In genomic region chr10:24164137-24164908, GRCm38 (mm10) we compare ENCODE assay signal across 9 mouse cellular contexts. TPM values are rescaled to one million over a fixed set of nuclear protein-coding genes. Genes with fewer than 3 reads are reported as not detected.
DNase-seq lines count a peak whose midpoint lies in the region; ATAC-seq and TF ChIP-seq lines count a peak whose summit lies in the region.
"Had no signal": no experiment of that assay in that cellular context is flagged by ENCODE, and none has a peak within 500 bp of the region (broad histone marks: within the 10 kb centered on the region; RNA-seq: fewer than 3 reads in every experiment).

No protein-coding gene starts in this region.

- H3K9ac ChIP-seq in forebrain, embryonic 15.5 days (replicated peaks), result no peak overlapping the region
- no peak overlapping the region for H3K9ac ChIP-seq in forebrain, embryonic 14.5 days (ENCODE audit: low read length)
- no peak overlapping the region for H3K9ac ChIP-seq in heart, postnatal 0 days (replicated peaks; ENCODE audit: low read depth, low read length)
- H3K9ac ChIP-seq in midbrain, embryonic 16.5 days (ENCODE audit: low read depth, low read length), result no peak overlapping the region
- H3K9ac ChIP-seq: lung, embryonic 15.5 days had no signal

- no peak for DNase-seq in forebrain, embryonic 14.5 days (ENCODE audit: low spot score)
- peak; percentile 36 for DNase-seq in ZHBTc4 (ENCODE audit: low read depth, low spot score)
- DNase-seq in heart, postnatal 0 days (ENCODE audit: low spot score), result peak; percentile 53
- peak; percentile 47 to 73 for DNase-seq in kidney, postnatal 25 days
- DNase-seq in testis, postnatal 10 days (ENCODE audit: low spot score), result no peak
- no peak for DNase-seq in cerebellum, postnatal 14 days

- H3K9me3 ChIP-seq in forebrain, embryonic 15.5 days, result no peaks in the 10 kb centered on the region
- no peaks in the 10 kb centered on the region for H3K9me3 ChIP-seq in forebrain, embryonic 14.5 days (replicated peaks; ENCODE audit: control insufficient read depth, low read length)
- no peaks in the 10 kb centered on the region for H3K9me3 ChIP-seq in heart, postnatal 0 days (replicated peaks; ENCODE audit: control insufficient read depth, low read length)
- H3K9me3 ChIP-seq in midbrain, embryonic 16.5 days (replicated peaks; ENCODE audit: control insufficient read depth, low read length, poor library complexity, severe bottlenecking), result no peaks in the 10 kb centered on the region
- H3K9me3 ChIP-seq: lung, embryonic 15.5 days had no signal

- no peak overlapping the region for H3K4me2 ChIP-seq in forebrain, embryonic 15.5 days (replicated peaks)
- no peak overlapping the region for H3K4me2 ChIP-seq in forebrain, embryonic 14.5 days (ENCODE audit: low read length)
- H3K4me2 ChIP-seq in heart, postnatal 0 days (ENCODE audit: low read depth, low read length), result no peak overlapping the region
- H3K4me2 ChIP-seq in midbrain, embryonic 16.5 days (ENCODE audit: low read length), result no peak overlapping the region
- H3K4me2 ChIP-seq: lung, embryonic 15.5 days had no signal

- no peaks in the 10 kb centered on the region for H3K36me3 ChIP-seq in forebrain, embryonic 15.5 days
- H3K36me3 ChIP-seq in forebrain, embryonic 14.5 days (ENCODE audit: control insufficient read depth, insufficient read depth, low read length), result peaks cover 8% of the 10 kb centered on the region; the same call in 1 of the 2 replicates
- no peaks in the 10 kb centered on the region; the same call in 1 of the 2 replicates for H3K36me3 ChIP-seq in heart, postnatal 0 days (replicated peaks; ENCODE audit: control insufficient read depth, insufficient read depth, low read length)
- peaks cover 4% of the 10 kb centered on the region; the same call in 1 of the 2 replicates for H3K36me3 ChIP-seq in midbrain, embryonic 16.5 days (ENCODE audit: control insufficient read depth, insufficient read depth, low read length)

- peak; percentile 1; the same call in 1 of the 2 replicates for ATAC-seq in forebrain, embryonic 15.5 days (replicated peaks)
- ATAC-seq in forebrain, embryonic 14.5 days, result no peak
- peak; percentile 85 for ATAC-seq in heart, postnatal 0 days (ENCODE audit: insufficient read depth, low read depth)
- ATAC-seq in midbrain, embryonic 16.5 days, result peak; percentile 20; the same call in 1 of the 2 replicates

- no peak overlapping the region for H3K27ac ChIP-seq in forebrain, embryonic 15.5 days (replicated peaks)
- no peak overlapping the region for H3K27ac ChIP-seq in forebrain, embryonic 14.5 days (ENCODE audit: low read depth, low read length)
- peak overlapping the region; percentile 15; the same call in 1 of the 2 replicates for H3K27ac ChIP-seq in heart, postnatal 0 days (ENCODE audit: low read depth)
- no peak overlapping the region for H3K27ac ChIP-seq in midbrain, embryonic 16.5 days (ENCODE audit: low read length)
- H3K27ac ChIP-seq: lung, embryonic 15.5 days had no signal

- H3K4me3 ChIP-seq in forebrain, embryonic 15.5 days, result no peak overlapping the region
- H3K4me3 ChIP-seq in forebrain, embryonic 14.5 days (ENCODE audit: low read depth, low read length), result no peak overlapping the region
- no peak overlapping the region for H3K4me3 ChIP-seq in heart, postnatal 0 days (ENCODE audit: low read depth, low read length)
- H3K4me3 ChIP-seq in midbrain, embryonic 16.5 days (ENCODE audit: low read depth, low read length), result no peak overlapping the region
- H3K4me3 ChIP-seq: lung, embryonic 15.5 days had no signal

- H3K27me3 ChIP-seq in forebrain, embryonic 15.5 days, result no peaks in the 10 kb centered on the region
- H3K27me3 ChIP-seq in forebrain, embryonic 14.5 days (replicated peaks; ENCODE audit: control insufficient read depth, insufficient read depth, low read length), result no peaks in the 10 kb centered on the region
- H3K27me3 ChIP-seq in heart, postnatal 0 days (ENCODE audit: control insufficient read depth, insufficient read depth, low read length), result no peaks in the 10 kb centered on the region
- H3K27me3 ChIP-seq in midbrain, embryonic 16.5 days (ENCODE audit: control insufficient read depth, insufficient read depth, low read depth, low read length), result no peaks in the 10 kb centered on the region
- H3K27me3 ChIP-seq: lung, embryonic 15.5 days had no signal

- TF ChIP-seq CTCF in heart, postnatal 0 days (IDR thresholded peaks at IDR 0.05; ENCODE audit: low read depth), result no peak

- 53% methylated on average over 11 of the region's 11 CpGs for WGBS in forebrain, embryonic 15.5 days
- 60% methylated on average over 11 of the region's 11 CpGs for WGBS in forebrain, embryonic 14.5 days
- WGBS in heart, postnatal 0 days, result 30% methylated on average over 11 of the region's 11 CpGs
- 32% methylated on average over 11 of the region's 11 CpGs for WGBS in midbrain, embryonic 16.5 days

- H3K4me1 ChIP-seq in forebrain, embryonic 15.5 days, result peaks cover 16% of the 10 kb centered on the region
- H3K4me1 ChIP-seq in forebrain, embryonic 14.5 days (ENCODE audit: control insufficient read depth, insufficient read depth, low read length), result peaks cover 12% of the 10 kb centered on the region
- peaks cover 28% of the 10 kb centered on the region for H3K4me1 ChIP-seq in heart, postnatal 0 days (ENCODE audit: control insufficient read depth, insufficient read depth)
- peaks cover 19% of the 10 kb centered on the region for H3K4me1 ChIP-seq in midbrain, embryonic 16.5 days (ENCODE audit: control insufficient read depth, insufficient read depth, low read length)

- TF ChIP-seq EP300 in heart, postnatal 0 days (IDR thresholded peaks at IDR 0.05; ENCODE audit: low read depth), result 0 out of 2 replicates have a peak, but pooled peaks have one; percentile 21

RNA-seq across cellular contexts. Expression of gene Stx7, which starts 15.2 kb away (rescaled TPM):
- 252 and 275 TPM in 2 replicates for polyA plus RNA-seq in forebrain, embryonic 15.5 days (2015; fragmentation: Nextera tagmentation; extraction: Ambion mirVana)
- polyA plus RNA-seq in forebrain, embryonic 14.5 days (2014; fragmentation: Nextera tagmentation; extraction: Ambion mirVana), result 275 and 313 TPM in 2 replicates
- 30.1 and 35.6 TPM in 2 replicates for total RNA-seq in heart, postnatal 0 days (2014; rRNA removed; ENCODE audit: low replicate concordance)
- 67.8 and 68.8 TPM in 2 replicates for polyA plus RNA-seq in heart, postnatal 0 days (2015; fragmentation: Nextera tagmentation; extraction: Ambion mirVana)
- 363 and 388 TPM in 2 replicates for polyA plus RNA-seq in midbrain, embryonic 16.5 days (2015; fragmentation: Nextera tagmentation; extraction: Ambion mirVana)

RNA-seq across cellular contexts. Expression of gene Taar9, which starts 55.0 kb away (rescaled TPM):
- not detected in 2 replicates for polyA plus RNA-seq in forebrain, embryonic 15.5 days (2015; fragmentation: Nextera tagmentation; extraction: Ambion mirVana)
- not detected in 2 replicates for polyA plus RNA-seq in forebrain, embryonic 14.5 days (2014; fragmentation: Nextera tagmentation; extraction: Ambion mirVana)
- total RNA-seq in heart, postnatal 0 days (2014; rRNA removed; ENCODE audit: low replicate concordance), result not detected in 2 replicates
- not detected in 2 replicates for polyA plus RNA-seq in heart, postnatal 0 days (2015; fragmentation: Nextera tagmentation; extraction: Ambion mirVana)
- not detected in 2 replicates for polyA plus RNA-seq in midbrain, embryonic 16.5 days (2015; fragmentation: Nextera tagmentation; extraction: Ambion mirVana)
- polyA plus RNA-seq: lung, embryonic 15.5 days had no signal

RNA-seq across cellular contexts. Expression of gene Moxd1, which starts 59.0 kb away (rescaled TPM):
- polyA plus RNA-seq in forebrain, embryonic 15.5 days (2015; fragmentation: Nextera tagmentation; extraction: Ambion mirVana), result 2.4 and 2.8 TPM in 2 replicates
- polyA plus RNA-seq in forebrain, embryonic 14.5 days (2014; fragmentation: Nextera tagmentation; extraction: Ambion mirVana), result 1.7 and 2.1 TPM in 2 replicates
- total RNA-seq in heart, postnatal 0 days (2014; rRNA removed; ENCODE audit: low replicate concordance), result 0.46 and 3.2 TPM in 2 replicates
- polyA plus RNA-seq in heart, postnatal 0 days (2015; fragmentation: Nextera tagmentation; extraction: Ambion mirVana), result 1.5 and 2.6 TPM in 2 replicates
- 2.7 and 2.8 TPM in 2 replicates for polyA plus RNA-seq in midbrain, embryonic 16.5 days (2015; fragmentation: Nextera tagmentation; extraction: Ambion mirVana)

Comparison
In these comparisons a context has a peak if more than half of its experiments do, and no peak if none do; other contexts are left out.
1. DNase-seq: peak in ZHBTc4 (single experiment), heart, postnatal 0 days (single experiment) and kidney, postnatal 25 days (2 of 2); none in forebrain, embryonic 14.5 days (single experiment), testis, postnatal 10 days (single experiment) and cerebellum, postnatal 14 days (0 of 2).